Mouse (Mus musculus): ENCODE results near the gene Lrrc4b.

DNA sequence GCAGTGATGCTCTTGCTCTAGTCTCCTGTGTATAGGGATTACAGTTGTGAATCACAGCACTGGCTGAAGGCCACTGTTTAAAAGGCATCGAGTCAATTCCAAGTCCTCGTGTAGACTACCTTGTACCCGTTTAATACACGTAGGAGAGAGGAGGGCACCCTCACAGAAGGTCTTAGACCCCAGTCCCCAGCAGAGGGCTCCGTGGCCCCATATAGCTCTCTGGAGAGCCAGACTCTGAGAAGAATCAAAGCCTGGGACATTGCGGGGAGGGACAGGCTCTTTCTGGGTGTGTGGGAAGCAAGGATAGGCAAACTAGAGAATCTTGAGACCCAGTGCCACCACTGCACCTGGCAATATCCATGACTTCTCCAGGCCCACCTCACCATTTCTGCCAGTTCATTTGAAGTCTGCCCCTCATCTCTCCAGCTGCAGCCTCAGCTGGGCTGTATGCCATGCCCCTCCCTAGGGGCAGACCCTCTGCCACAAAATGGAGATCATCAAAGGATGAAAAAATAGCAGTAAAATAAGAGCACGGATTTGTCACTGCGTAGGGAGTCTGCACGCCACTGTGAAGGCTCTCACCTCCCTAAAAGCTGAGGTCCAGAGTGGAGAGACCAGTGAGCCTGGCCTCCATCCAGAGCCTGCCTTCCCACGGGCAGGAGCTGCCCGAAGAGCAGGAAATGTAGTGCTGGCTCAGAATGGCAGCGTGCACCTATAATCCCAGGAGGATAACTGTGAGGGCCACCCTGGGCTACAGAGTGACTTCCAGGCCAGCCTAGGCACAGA, 17.4 kb downstream of the Lrrc4b start:
- TF ChIP-seq MAX (IDR thresholded peaks at IDR 0.05; ENCODE audit: low read depth): no peak
- no peak for TF ChIP-seq POLR2AphosphoS2 (IDR thresholded peaks at IDR 0.05; ENCODE audit: insufficient read length, low read depth)
- TF ChIP-seq POLR2A (IDR thresholded peaks at IDR 0.05; ENCODE audit: insufficient read length, low read depth): no peak
- TF ChIP-seq MYOD1 (IDR thresholded peaks at IDR 0.05; ENCODE audit: control insufficient read depth in 1 of 3, insufficient read length in 2 of 3, low read depth in 2 of 3): no peak
- TF ChIP-seq SRF (IDR thresholded peaks at IDR 0.05; ENCODE audit: control insufficient read depth, insufficient read length, low read depth): no peak
- TF ChIP-seq E2F4 (IDR thresholded peaks at IDR 0.05; ENCODE audit: insufficient read depth): no peak
- no peak for TF ChIP-seq USF1 (IDR thresholded peaks at IDR 0.05; ENCODE audit: low read depth)
- no peak for TF ChIP-seq CEBPB (IDR thresholded peaks at IDR 0.05; ENCODE audit: insufficient read depth, poor library complexity, severe bottlenecking)
- TF ChIP-seq MYOG (IDR thresholded peaks at IDR 0.05; ENCODE audit: control insufficient read depth in 1 of 3, insufficient read depth in 1 of 3, insufficient read length in 2 of 3, low read depth in 2 of 3): no peak
- TF ChIP-seq TCF12 (IDR thresholded peaks at IDR 0.05; ENCODE audit: insufficient read depth, poor library complexity, severe bottlenecking): no peak
- TF ChIP-seq REST (IDR thresholded peaks at IDR 0.05; ENCODE audit: insufficient read depth, insufficient read length): no peak
